Mouse (Mus musculus) ES-E14 (cell line): ENCODE measurements around the gene Aldh1a3.

Source experiments
- CHD2 ChIP-seq: IDR thresholded peaks from 2 replicates; pipeline ENCODE4 v1.6.1; 2014; ENCODE audit warnings: mild to moderate bottlenecking, low read depth, low read length, inconsistent platforms
- MAFK ChIP-seq: IDR thresholded peaks from 2 replicates; pipeline ENCODE4 v1.6.1; 2014; ENCODE audit warnings: mild to moderate bottlenecking, low read depth, low read length, inconsistent platforms; ENCODE audit not compliant: insufficient read depth
- ZC3H11A ChIP-seq: IDR thresholded peaks from 2 replicates; pipeline ENCODE4 v1.6.1; 2012; ENCODE audit warnings: low read depth, mild to moderate bottlenecking, inconsistent platforms, low read length, borderline replicate concordance
- ZNF384 ChIP-seq: IDR thresholded peaks from 2 replicates; pipeline ENCODE4 v1.6.1; 2012; ENCODE audit warnings: low read depth, low read length, inconsistent platforms

DNA sequence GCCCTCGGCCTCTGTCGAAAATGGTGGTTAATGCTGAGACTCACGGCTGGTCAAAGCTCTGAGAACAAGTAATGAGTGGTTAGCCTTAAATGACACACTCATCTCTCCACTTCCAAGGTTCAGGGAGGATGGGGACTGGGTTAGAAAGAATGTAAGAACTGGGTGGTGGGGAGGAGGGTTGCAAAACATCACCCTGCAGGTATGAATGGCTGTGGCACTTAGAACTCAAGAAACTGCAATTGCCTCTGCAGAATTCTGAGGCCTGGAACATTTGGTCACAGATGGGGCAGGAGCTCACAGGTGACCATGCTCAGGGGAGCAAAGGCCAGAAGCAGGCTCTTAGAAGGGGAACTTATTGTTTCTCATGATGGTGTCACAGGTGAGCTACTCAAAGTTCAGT is 68.9 kb downstream of the Aldh1a3 start:
- TF ChIP-seq CHD2 (no peak), ZC3H11A (no peak), MAFK (no peak), ZNF384 (no peak)
